Mouse (Mus musculus): Measurements from ENCODE around the gene Chst5. TPM values are rescaled to one million over a fixed set of nuclear protein-coding genes. Genes with fewer than 3 reads are reported as not detected.
A peak's percentile ranks its signal among the peaks of the same experiment; 100 is the strongest.

The Chst5 gene
- total RNA-seq, 1 experiment, result 4.0 TPM

DNA sequence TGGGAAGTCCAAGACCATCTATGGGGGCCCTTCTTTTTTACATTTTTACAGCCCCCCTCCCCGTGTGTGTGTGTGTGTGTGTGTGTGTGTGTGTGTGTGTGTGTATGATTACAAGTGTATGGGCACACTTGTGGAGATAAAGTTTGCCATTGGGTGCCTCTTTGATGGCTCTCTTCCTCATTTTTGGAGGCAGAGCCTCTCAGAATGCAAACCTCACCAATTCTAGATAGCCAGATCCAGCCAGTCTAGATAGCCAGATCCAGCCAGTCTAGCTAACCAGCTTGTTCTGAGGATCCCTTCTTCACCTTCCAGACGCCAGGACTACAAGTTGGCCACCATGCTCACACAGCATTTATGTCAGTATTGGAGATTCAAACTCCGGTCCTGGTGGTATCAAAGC, 39.0 kb downstream of the Chst5 start:
- in situ Hi-C loops (cut with MboI; ENCODE audit: low sequenced_read_pairs in 2 of 2, unreplicated experiment in 2 of 2), result no loop called here
- DNase-seq (ENCODE audit: low read depth, low spot score), result no peak
- Histone ChIP-seq H3K4me3 (ENCODE audit: insufficient read depth in 1 of 2, low read depth in 1 of 2, low read length in 2 of 2, poor library complexity in 1 of 2, severe bottlenecking in 1 of 2) (no peak overlapping the region), H3K9me3 (ENCODE audit: control insufficient read depth, insufficient read depth, low read depth, low read length) (no peaks in the 10 kb centered on the region), H3K36me3 (ENCODE audit: control insufficient read depth, insufficient read depth, low read length, poor library complexity, severe bottlenecking) (peaks cover 7% of the 10 kb centered on the region; the same call in 1 of the 2 replicates), H3K9ac (ENCODE audit: insufficient read depth, low read depth, low read length, poor library complexity, severe bottlenecking) (no peak overlapping the region), H3K27ac (ENCODE audit: insufficient read depth, low read depth, low read length, poor library complexity, severe bottlenecking) (no peak overlapping the region), H3K4me1 (ENCODE audit: control insufficient read depth in 2 of 2, insufficient read depth in 2 of 2, low read length in 2 of 2, poor library complexity in 1 of 2) (peaks cover 4 to 9% of the 10 kb centered on the region in 2 experiments)
- TF ChIP-seq MAFK (IDR thresholded peaks at IDR 0.05; ENCODE audit: insufficient read depth, low read depth, low read length), result no peak
- TF ChIP-seq CHD2 (IDR thresholded peaks at IDR 0.05; ENCODE audit: low read depth, low read length), result no peak
- no peak for TF ChIP-seq ZNF384 (IDR thresholded peaks at IDR 0.05; ENCODE audit: low read depth, low read length)

GRCm38 (mm10) chr8:111870379-111870778, 39.9 kb downstream of the Chst5 start:
- TF ChIP-seq HCFC1 (IDR thresholded peaks at IDR 0.05; ENCODE audit: borderline replicate concordance, insufficient read depth, low read length), result no peak
- no peak for TF ChIP-seq ZC3H11A (IDR thresholded peaks at IDR 0.05; ENCODE audit: borderline replicate concordance, low read depth, low read length)
- no peak for TF ChIP-seq MAFK (IDR thresholded peaks at IDR 0.05; ENCODE audit: insufficient read depth, low read depth, low read length)
- no peak for TF ChIP-seq CHD2 (IDR thresholded peaks at IDR 0.05; ENCODE audit: low read depth, low read length)
- TF ChIP-seq ZNF384 (IDR thresholded peaks at IDR 0.05; ENCODE audit: low read depth, low read length), result no peak
- Histone ChIP-seq H3K4me3 (ENCODE audit: insufficient read depth in 1 of 2, low read depth in 1 of 2, low read length in 2 of 2, poor library complexity in 1 of 2, severe bottlenecking in 1 of 2) (no peak overlapping the region), H3K9me3 (ENCODE audit: control insufficient read depth, insufficient read depth, low read depth, low read length) (no peaks in the 10 kb centered on the region), H3K27ac (ENCODE audit: insufficient read depth, low read depth, low read length, poor library complexity, severe bottlenecking) (no peak overlapping the region), H3K4me1 (ENCODE audit: control insufficient read depth in 2 of 2, insufficient read depth in 2 of 2, low read length in 2 of 2, poor library complexity in 1 of 2) (peaks cover 4 to 7% of the 10 kb centered on the region in 2 experiments), H3K36me3 (ENCODE audit: control insufficient read depth, insufficient read depth, low read length, poor library complexity, severe bottlenecking) (peaks cover 13% of the 10 kb centered on the region; the same call in 1 of the 2 replicates), H3K9ac (ENCODE audit: insufficient read depth, low read depth, low read length, poor library complexity, severe bottlenecking) (no peak overlapping the region)
- in situ Hi-C loops (cut with MboI; ENCODE audit: low sequenced_read_pairs in 2 of 2, unreplicated experiment in 2 of 2), result no loop called here
- no peak for DNase-seq (ENCODE audit: low read depth, low spot score)

- Histone ChIP-seq H3K4me1 (ENCODE audit: control insufficient read depth in 2 of 2, insufficient read depth in 2 of 2, low read length in 2 of 2, poor library complexity in 1 of 2) (peaks cover 4 to 5% of the 10 kb centered on the region in 2 experiments), H3K4me3 (ENCODE audit: insufficient read depth in 1 of 2, low read depth in 1 of 2, low read length in 2 of 2, poor library complexity in 1 of 2, severe bottlenecking in 1 of 2) (no peak overlapping the region), H3K36me3 (ENCODE audit: control insufficient read depth, insufficient read depth, low read length, poor library complexity, severe bottlenecking) (peaks cover 9% of the 10 kb centered on the region; the same call in 1 of the 2 replicates), H3K27ac (ENCODE audit: insufficient read depth, low read depth, low read length, poor library complexity, severe bottlenecking) (no peak overlapping the region), H3K9me3 (ENCODE audit: control insufficient read depth, insufficient read depth, low read depth, low read length) (no peaks in the 10 kb centered on the region), H3K9ac (ENCODE audit: insufficient read depth, low read depth, low read length, poor library complexity, severe bottlenecking) (no peak overlapping the region)
- DNase-seq (ENCODE audit: low read depth, low spot score), result no peak
- in situ Hi-C loops (cut with MboI; ENCODE audit: low sequenced_read_pairs in 2 of 2, unreplicated experiment in 2 of 2), result no loop called here
- TF ChIP-seq CHD2 (IDR thresholded peaks at IDR 0.05; ENCODE audit: low read depth, low read length) (no peak), ZC3H11A (IDR thresholded peaks at IDR 0.05; ENCODE audit: borderline replicate concordance, low read depth, low read length) (no peak), ZNF384 (IDR thresholded peaks at IDR 0.05; ENCODE audit: low read depth, low read length) (no peak), MAFK (IDR thresholded peaks at IDR 0.05; ENCODE audit: insufficient read depth, low read depth, low read length) (peak; percentile 53; the same call in 1 of the 2 replicates), HCFC1 (IDR thresholded peaks at IDR 0.05; ENCODE audit: borderline replicate concordance, insufficient read depth, low read length) (no peak)
These were observed 41.6 kb downstream of the Chst5 start for GRCm38 (mm10) chr8:111868664-111869063.

DNA sequence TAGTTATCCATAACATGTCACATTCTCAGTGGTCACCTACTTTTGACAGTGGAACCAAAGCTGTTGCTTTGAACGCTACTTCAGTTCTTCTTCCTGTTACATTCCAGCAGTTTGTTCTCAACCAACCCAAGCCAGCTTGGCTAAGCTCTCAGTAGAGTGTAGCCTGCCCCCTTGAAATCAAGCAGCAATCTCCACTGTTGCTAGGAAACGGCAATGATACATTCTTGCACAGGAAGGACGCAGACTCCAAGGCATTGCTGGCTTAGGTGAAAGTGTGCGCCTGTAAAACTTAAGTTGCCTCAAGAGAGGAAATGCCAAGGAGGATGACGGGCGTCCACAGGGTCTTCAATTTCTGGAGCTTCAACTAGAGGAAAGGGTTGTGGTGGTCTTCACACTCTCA, 44.4 kb downstream of the Chst5 start:
- no peak for DNase-seq (ENCODE audit: low read depth, low spot score)
- in situ Hi-C loops (cut with MboI; ENCODE audit: low sequenced_read_pairs in 2 of 2, unreplicated experiment in 2 of 2), result no loop called here

More for the DNA sequence above, 44.4 kb downstream of the Chst5 start:
- Histone ChIP-seq H3K9me3 (ENCODE audit: control insufficient read depth, insufficient read depth, low read depth, low read length) (no peaks in the 10 kb centered on the region), H3K9ac (ENCODE audit: insufficient read depth, low read depth, low read length, poor library complexity, severe bottlenecking) (no peak overlapping the region), H3K4me3 (ENCODE audit: insufficient read depth in 1 of 2, low read depth in 1 of 2, low read length in 2 of 2, poor library complexity in 1 of 2, severe bottlenecking in 1 of 2) (no peak overlapping the region), H3K27ac (ENCODE audit: insufficient read depth, low read depth, low read length, poor library complexity, severe bottlenecking) (no peak overlapping the region), H3K4me1 (ENCODE audit: control insufficient read depth in 2 of 2, insufficient read depth in 2 of 2, low read length in 2 of 2, poor library complexity in 1 of 2) (peaks cover 4 to 5% of the 10 kb centered on the region in 2 experiments), H3K36me3 (ENCODE audit: control insufficient read depth, insufficient read depth, low read length, poor library complexity, severe bottlenecking) (peaks cover 9% of the 10 kb centered on the region; the same call in 1 of the 2 replicates)
- TF ChIP-seq ZNF384 (IDR thresholded peaks at IDR 0.05; ENCODE audit: low read depth, low read length) (no peak), HCFC1 (IDR thresholded peaks at IDR 0.05; ENCODE audit: borderline replicate concordance, insufficient read depth, low read length) (no peak), MAFK (IDR thresholded peaks at IDR 0.05; ENCODE audit: insufficient read depth, low read depth, low read length) (no peak), ZC3H11A (IDR thresholded peaks at IDR 0.05; ENCODE audit: borderline replicate concordance, low read depth, low read length) (no peak), CHD2 (IDR thresholded peaks at IDR 0.05; ENCODE audit: low read depth, low read length) (no peak)

Measured in ES-E14 (cell line).